17 mouse cellular contexts compared by ENCODE assay signal in the genomic region with DNA sequence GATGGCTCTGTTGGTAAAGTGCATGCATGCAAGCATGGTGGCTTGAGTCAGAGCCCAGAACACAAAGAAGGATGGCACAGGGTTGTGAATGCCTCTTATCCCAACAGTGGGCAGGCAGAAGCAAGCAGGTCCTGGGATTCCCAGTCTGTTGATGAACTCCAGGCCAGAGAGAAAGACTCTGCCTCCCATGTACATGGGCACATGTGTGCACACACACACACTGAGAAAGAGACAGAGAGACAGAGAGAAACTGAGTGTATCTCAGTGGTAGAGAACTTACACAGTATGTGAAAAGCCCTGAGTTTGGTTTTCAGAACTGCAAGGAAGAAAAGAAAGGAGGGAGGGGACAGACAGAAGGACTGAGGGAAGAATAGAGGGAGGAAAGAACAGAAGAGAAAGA. TPM values are rescaled to one million over a fixed set of nuclear protein-coding genes. Genes with fewer than 3 reads are reported as not detected.
A peak's percentile ranks its signal among the peaks of the same experiment; 100 is the strongest.
DNase-seq lines count a peak whose midpoint lies in the region; ATAC-seq and TF ChIP-seq lines count a peak whose summit lies in the region.
"Had no signal": no experiment of that assay in that cellular context is flagged by ENCODE, and none has a peak within 500 bp of the region (broad histone marks: within the 10 kb centered on the region; RNA-seq: fewer than 3 reads in every experiment).

No protein-coding gene starts in this region.

- TF ChIP-seq CTCF in layer of hippocampus, adult 2 months (conservative IDR thresholded peaks at IDR 0.05): no peak
- TF ChIP-seq CTCF in embryonic fibroblast, embryonic 13.5 days (IDR thresholded peaks at IDR 0.05; ENCODE audit: borderline replicate concordance, insufficient read depth, low read length): no peak

- DNase-seq in layer of hippocampus, adult 2 months (ENCODE audit: low spot score in 2 of 2): no peak
- DNase-seq in layer of hippocampus, adult 18-20 months (ENCODE audit: low spot score in 2 of 2): no peak
- DNase-seq in NIH3T3 (ENCODE audit: low read depth): peak; percentile 53
- DNase-seq in spleen, adult 18-20 months: no peak
- DNase-seq: adrenal gland, adult 8-10 months; gastrocnemius, adult 2 months; heart, adult 18-20 months; kidney, adult 11 months; kidney, postnatal 36 days had no signal

- no peak overlapping the region for H3K4me3 ChIP-seq in layer of hippocampus, adult 2 months
- H3K4me3 ChIP-seq in embryonic fibroblast, embryonic 13.5 days (ENCODE audit: insufficient read depth, low read length): 0 out of 2 replicates have a peak overlapping the region, but pooled peaks have one; percentile 2
- peak overlapping the region; percentile 1 for H3K4me3 ChIP-seq in myocyte
- H3K4me3 ChIP-seq in forebrain, embryonic 13.5 days: no peak overlapping the region
- H3K4me3 ChIP-seq: erythroblast, embryonic 14.5 days had no signal

- peak overlapping the region; percentile 46; the same call in 1 of the 2 replicates for H3K27ac ChIP-seq in layer of hippocampus, adult 2 months
- peak overlapping the region; percentile 100 for H3K27ac ChIP-seq in embryonic fibroblast, embryonic 13.5 days (ENCODE audit: insufficient read depth, low read length)
- H3K27ac ChIP-seq in forebrain, embryonic 13.5 days: no peak overlapping the region
- H3K27ac ChIP-seq: liver, embryonic 14.5 days had no signal

- peak overlapping the region; percentile 66 for H3K4me2 ChIP-seq in myocyte (ENCODE audit: low read depth)
- no peak overlapping the region for H3K4me2 ChIP-seq in forebrain, embryonic 13.5 days

- H3ac ChIP-seq in myocyte (ENCODE audit: control insufficient read depth, insufficient read length): no peak overlapping the region

- no peak overlapping the region for H3K9ac ChIP-seq in forebrain, embryonic 13.5 days
- H3K9ac ChIP-seq: hindbrain, embryonic 12.5 days; liver, embryonic 14.5 days had no signal

- no peaks in the 10 kb centered on the region for H3K9me3 ChIP-seq in forebrain, embryonic 13.5 days (replicated peaks)
- H3K9me3 ChIP-seq: heart, embryonic 15.5 days; hindbrain, embryonic 12.5 days had no signal

- no peaks in the 10 kb centered on the region for H3K79me2 ChIP-seq in myocyte (ENCODE audit: control insufficient read depth, insufficient read depth)

- H3K27me3 ChIP-seq in myocyte (ENCODE audit: control insufficient read depth, insufficient read depth, insufficient read length): no peaks in the 10 kb centered on the region
- H3K27me3 ChIP-seq in forebrain, embryonic 13.5 days: no peaks in the 10 kb centered on the region
- H3K27me3 ChIP-seq: heart, embryonic 15.5 days; hindbrain, embryonic 12.5 days had no signal

- no peak for ATAC-seq in megakaryocyte, adult 5-6 weeks (ENCODE audit: poor library complexity, severe bottlenecking)
- no peak for ATAC-seq in forebrain, embryonic 13.5 days

- peak; percentile 14; the same call in 1 of the 2 replicates for TF ChIP-seq POLR2A in embryonic fibroblast, embryonic 13.5 days (IDR thresholded peaks at IDR 0.05; ENCODE audit: low read depth, low read length)
- no peak for TF ChIP-seq POLR2A in myocyte (IDR thresholded peaks at IDR 0.05; ENCODE audit: insufficient read length, low read depth)

- no peaks in the 10 kb centered on the region for H3K36me3 ChIP-seq in myocyte (ENCODE audit: control insufficient read depth, insufficient read depth)
- H3K36me3 ChIP-seq in forebrain, embryonic 13.5 days (ENCODE audit: poor library complexity, severe bottlenecking): no peaks in the 10 kb centered on the region
- H3K36me3 ChIP-seq: heart, embryonic 15.5 days; hindbrain, embryonic 12.5 days had no signal

- peaks cover 7% of the 10 kb centered on the region; the same call in 1 of the 2 replicates for H3K4me1 ChIP-seq in embryonic fibroblast, embryonic 13.5 days (ENCODE audit: control insufficient read depth, insufficient read depth, low read length)
- H3K4me1 ChIP-seq in forebrain, embryonic 13.5 days: peaks cover 4% of the 10 kb centered on the region; the same call in 1 of the 2 replicates

TF ChIP-seq in myocyte, 11 proteins besides CTCF, POLR2A, EP300 and RAD21:
- TF ChIP-seq POLR2AphosphoS2 (IDR thresholded peaks at IDR 0.05; ENCODE audit: insufficient read length, low read depth) (no peak), E2F4 (IDR thresholded peaks at IDR 0.05; ENCODE audit: insufficient read depth) (no peak), USF1 (IDR thresholded peaks at IDR 0.05; ENCODE audit: low read depth) (no peak), CEBPB (IDR thresholded peaks at IDR 0.05; ENCODE audit: insufficient read depth, poor library complexity, severe bottlenecking) (no peak), SRF (IDR thresholded peaks at IDR 0.05; ENCODE audit: control insufficient read depth, insufficient read length, low read depth) (no peak), TCF3 (IDR thresholded peaks at IDR 0.05; ENCODE audit: insufficient read length, low read depth) (no peak), MAX (IDR thresholded peaks at IDR 0.05; ENCODE audit: low read depth) (no peak), TCF12 (IDR thresholded peaks at IDR 0.05; ENCODE audit: insufficient read depth, poor library complexity, severe bottlenecking) (no peak), MYOD1 (IDR thresholded peaks at IDR 0.05; ENCODE audit: control insufficient read depth in 1 of 3, insufficient read length in 2 of 3, low read depth in 2 of 3) (no peak), REST (IDR thresholded peaks at IDR 0.05; ENCODE audit: insufficient read depth, insufficient read length) (no peak), MYOG (IDR thresholded peaks at IDR 0.05; ENCODE audit: control insufficient read depth in 1 of 3, insufficient read depth in 1 of 3, insufficient read length in 2 of 3, low read depth in 2 of 3) (no peak)

RNA-seq across cellular contexts. Expression of gene Creb3l2, which starts 23.4 kb away (rescaled TPM):
- 1 to 10 TPM; 8.3 to 9.8 TPM for total RNA-seq in layer of hippocampus, adult 2 months (2021)
- total RNA-seq in layer of hippocampus, adult 18-20 months (2021): 1 to 10 TPM; 9.3 to 9.4 TPM
- polyA plus RNA-seq in embryonic fibroblast, embryonic 13.5 days (2011; ENCODE audit: insufficient read length, low read depth, missing spikeins): 55.0 and 62.8 TPM in 2 replicates
- 11.2 TPM for polyA plus RNA-seq in myocyte (2012; fragmentation: generic; extraction: Trizol)
- 7.8 and 8.0 TPM in 2 replicates for total RNA-seq in megakaryocyte, adult 5-6 weeks (2015)
- 2.8 and 3.0 TPM in 2 replicates for total RNA-seq in megakaryocyte, adult 5-6 weeks (2017)
- 2.0 and 2.1 TPM in 2 replicates for polyA plus RNA-seq in forebrain, embryonic 13.5 days (2015; fragmentation: Nextera tagmentation; extraction: Ambion mirVana)

Comparison
In these comparisons a context has a peak if more than half of its experiments do, and no peak if none do; other contexts are left out.
1. H3K4me3 ChIP-seq: peak in embryonic fibroblast, embryonic 13.5 days (single experiment) and myocyte (single experiment); none in layer of hippocampus, adult 2 months (single experiment) and forebrain, embryonic 13.5 days (single experiment).